Mouse (Mus musculus) thymus, adult 2 months (tissue): ENCODE data around the gene Cops3.

ENCODE experiments used
- CTCF ChIP-seq: fragments of 200-500 bp; IDR thresholded peaks from 2 replicates; pipeline ENCODE4 v1.5.1; 2012; ENCODE audit warnings: mild to moderate bottlenecking, control low read depth, low read length, moderate library complexity, borderline replicate concordance; ENCODE audit not compliant: control insufficient read depth, poor library complexity, insufficient read depth; ENCODE audit errors: extremely low read depth
- POLR2A ChIP-seq: fragments of 200-500 bp; IDR thresholded peaks from 2 replicates; pipeline ENCODE4 v1.6.1; 2012; ENCODE audit warnings: mild to moderate bottlenecking, low read length, control low read depth, moderate library complexity; ENCODE audit not compliant: control insufficient read depth, poor library complexity, insufficient read depth; ENCODE audit errors: extremely low read depth

DNA sequence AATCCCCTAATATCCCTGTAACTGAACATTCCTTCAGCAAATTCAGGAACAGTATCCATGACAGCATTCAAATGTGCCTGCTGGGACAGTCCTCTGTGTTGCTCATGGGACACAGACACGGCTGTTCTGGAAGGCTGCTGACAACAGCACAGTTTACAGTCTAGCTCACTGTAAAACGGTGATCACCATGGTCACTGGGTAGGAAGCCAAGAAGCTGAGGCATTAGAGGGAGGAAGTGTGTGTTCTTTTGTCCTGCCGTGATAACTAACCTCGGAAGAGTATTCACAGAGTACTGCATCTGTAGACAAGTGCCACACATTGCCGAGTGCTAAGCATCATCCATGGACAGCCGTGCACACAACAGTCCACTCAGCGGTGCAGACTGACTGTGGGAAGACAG lies 68.9 kb downstream of the Cops3 start:
- no peak for TF ChIP-seq CTCF
- no peak for TF ChIP-seq POLR2A
